Mouse (Mus musculus) G1E-ER4 (cell line): ENCODE results near the gene Higd2a. TPM values are rescaled to one million over a fixed set of nuclear protein-coding genes. Genes with fewer than 3 reads are reported as not detected.

Source experiments
- GATA1 ChIP-seq: IDR thresholded peaks from one replicate; pipeline ENCODE4 v1.8.0; 2012; ENCODE audit warnings: low read length, inconsistent platforms
- polyA plus RNA-seq: library from polyadenylated mRNA; stranded (reverse); fragments of >175 nt; gene quantifications from 2 replicates; pipeline ENCODE4 v1.2.3, GENCODE M21; 2012

Gene Higd2a
- 13.0 and 86.8 TPM in 2 replicates for polyA plus RNA-seq

DNA sequence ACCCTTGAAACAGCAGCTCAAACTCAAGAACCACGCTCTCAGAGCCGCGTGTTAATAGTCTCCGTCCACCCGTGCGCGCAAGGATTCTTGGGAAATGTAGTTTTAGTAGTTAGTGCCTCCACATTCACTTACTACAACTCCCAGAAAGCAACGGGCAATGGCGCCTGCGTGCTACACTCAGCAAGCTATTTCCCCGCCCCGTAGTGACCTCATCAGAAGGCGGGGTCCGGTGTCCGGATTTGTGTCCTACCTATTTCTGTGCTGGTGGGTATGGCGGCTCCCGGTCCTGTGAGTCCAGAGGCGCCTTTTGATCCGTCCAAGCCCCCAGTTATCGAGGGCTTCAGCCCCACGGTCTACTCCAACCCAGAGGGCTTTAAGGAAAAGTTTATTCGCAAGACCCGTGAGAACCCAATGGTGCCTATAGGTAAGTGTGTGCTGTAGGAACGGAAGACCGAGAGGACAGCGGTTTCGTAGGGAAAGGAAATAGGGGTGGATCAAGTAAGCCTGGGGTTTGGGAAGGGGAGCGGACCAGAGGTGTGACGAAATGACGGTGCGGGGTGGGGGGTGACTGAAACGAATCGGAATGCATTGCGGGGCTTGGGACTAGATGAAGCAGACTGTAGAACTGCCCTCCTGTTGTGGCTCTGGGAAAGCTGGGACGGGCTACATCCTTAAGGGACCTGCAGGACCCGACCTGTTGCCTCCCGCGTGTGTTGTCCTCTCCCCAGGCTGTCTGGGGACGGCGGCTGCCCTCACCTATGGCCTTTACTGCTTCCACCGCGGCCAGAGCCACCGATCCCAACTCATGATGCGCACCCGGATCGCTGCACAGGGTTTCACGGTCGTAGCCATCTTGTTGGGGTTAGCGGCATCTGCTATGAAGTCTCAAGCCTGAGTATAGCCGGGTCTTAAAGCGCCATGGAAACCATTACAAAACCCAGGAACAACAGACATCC, at the start of gene Higd2a, which contains the start of gene Nop16:
Gene Higd2a, plus strand, starts transcription at position 212 of the 956 bp plus-strand sequence.
Gene Nop16, minus strand, starts transcription at position 95 of the 956 bp plus-strand sequence.
- no peak for TF ChIP-seq GATA1

DNA sequence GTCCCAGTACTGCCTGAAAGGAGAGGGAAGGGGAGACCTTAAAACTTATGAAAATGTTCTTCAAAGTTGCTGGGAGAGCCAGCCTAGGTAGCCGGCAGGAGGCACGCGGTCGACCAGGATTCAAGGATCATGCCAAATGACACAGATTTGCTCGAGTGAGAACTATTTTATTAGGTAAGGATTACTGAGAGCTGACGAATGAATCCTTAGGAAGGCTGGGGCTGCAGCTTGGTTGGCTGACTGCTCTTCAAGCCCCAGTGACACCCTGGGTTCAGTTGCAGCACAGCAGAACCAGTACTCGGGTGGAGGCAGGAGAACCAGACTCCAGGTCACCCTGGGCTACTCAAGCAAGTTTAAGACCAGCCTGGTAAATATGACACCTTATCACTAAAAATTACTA, 42.0 kb upstream of the Higd2a start:
- no peak for TF ChIP-seq GATA1

DNA sequence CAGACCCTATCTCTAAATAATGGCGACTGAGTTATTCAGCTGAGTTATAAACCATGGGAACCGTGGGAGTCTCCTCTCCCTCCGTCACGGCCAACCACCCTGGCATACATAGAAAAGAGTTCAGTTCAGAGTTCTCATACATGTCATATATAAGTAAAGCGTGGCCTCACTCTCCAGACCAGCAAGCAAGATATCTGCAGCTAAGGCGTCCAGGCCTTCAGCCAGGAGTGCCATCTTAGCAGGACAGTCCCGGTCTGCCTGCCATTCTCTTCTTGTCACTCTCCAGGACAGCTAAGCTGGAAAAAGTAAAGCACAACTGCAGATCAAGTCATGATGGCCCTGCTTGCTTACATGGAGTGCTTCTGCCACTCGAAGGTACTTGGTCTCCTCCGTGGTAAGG, 33.8 kb upstream of the Higd2a start:
- TF ChIP-seq GATA1 = no peak

DNA sequence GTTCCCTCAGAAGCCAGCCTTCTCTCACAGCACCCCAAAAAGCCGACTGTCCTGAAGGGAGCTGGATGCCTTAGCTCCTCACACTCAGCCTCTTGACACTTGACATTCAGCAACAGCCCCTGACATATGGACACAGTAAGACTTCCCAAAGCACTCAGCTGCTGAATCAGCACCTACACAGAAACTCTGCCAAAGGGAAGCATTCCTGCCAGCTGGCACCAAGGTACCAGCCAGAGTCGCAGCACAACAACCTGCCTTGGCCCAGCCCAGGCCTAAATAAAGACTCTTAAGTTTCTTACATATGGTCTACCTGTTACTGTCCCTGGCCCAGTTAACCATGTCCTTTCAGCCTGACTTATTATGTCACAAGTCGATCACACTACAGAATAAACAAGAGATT, 33.2 kb upstream of the Higd2a start:
- TF ChIP-seq GATA1 = no peak

DNA sequence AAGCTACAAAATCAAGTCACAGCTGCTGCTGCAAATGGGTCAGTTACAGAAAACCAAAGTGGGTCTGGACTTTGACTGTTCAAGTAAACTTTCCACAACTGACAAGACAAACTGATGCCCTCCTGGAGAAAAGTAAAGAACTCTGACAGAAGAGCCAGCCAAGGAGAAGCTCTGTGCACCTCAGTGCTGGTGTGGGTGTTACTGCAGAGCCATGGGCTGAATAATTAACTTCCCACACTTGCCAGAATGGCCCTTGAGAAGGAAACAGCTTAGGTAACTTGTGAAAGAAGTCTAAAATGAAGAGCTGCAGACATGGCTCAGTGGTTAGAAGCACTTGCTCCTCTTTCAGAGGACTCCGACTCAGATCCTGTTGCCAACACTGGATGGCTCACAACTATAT, 32.4 kb upstream of the Higd2a start:
- TF ChIP-seq GATA1 = no peak

DNA sequence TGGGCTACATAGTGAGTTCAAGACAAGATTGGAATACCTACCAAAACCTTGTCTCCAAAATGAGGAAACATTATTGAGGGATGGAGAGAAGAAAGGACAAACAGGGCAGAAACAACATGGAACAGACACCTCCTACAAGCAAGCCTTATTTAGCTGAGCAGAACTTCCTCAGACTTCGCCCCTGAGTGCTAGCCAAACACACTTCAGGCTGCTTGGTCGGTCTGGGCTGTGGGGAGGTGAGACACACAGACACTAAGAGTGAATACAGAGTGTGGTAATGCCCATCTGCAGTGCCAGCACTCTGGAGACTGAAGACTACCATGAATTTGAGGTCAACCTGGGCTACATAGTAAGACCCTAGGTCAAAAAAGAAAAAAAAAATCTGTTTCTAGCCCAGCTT, 30.4 kb upstream of the Higd2a start:
- TF ChIP-seq GATA1 = no peak

DNA sequence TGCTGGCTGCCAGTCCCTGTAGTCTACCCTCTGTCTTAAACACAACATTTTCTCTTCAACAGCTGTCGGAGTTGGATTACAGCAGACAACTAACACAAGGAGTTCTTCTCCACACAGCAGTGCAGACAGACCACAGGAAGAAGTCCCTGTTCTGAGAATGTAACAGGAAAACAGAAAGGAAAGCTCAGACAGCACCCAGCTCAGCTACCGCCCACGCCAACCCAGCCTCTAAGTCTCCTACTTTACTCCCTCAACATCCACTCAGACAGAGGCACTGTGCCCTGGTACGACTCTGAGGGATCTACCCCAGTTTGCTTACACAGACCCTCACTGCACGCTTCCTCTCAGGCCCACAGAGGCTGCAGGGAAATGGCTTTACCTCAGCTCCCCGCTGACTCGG, 29.4 kb upstream of the Higd2a start:
- TF ChIP-seq GATA1 = no peak

DNA sequence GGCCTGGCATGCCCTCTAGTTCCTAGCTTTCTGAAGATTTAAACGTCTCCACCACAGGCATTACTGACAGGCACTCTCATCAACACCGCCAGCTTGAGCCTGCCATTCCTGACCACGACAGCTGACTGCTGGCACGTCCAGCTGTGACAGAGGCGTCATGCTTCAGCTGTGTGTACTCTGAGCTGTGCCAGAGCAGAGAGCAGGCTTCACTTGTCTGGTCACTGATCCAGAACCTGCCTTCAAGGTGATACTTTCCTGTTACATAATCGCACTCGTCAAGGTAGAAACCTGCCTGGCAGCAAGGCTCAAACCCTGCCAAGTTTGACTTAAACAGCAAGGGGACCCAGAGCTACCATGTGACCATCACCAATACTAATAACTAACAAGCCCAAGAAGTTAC, 27.4 kb upstream of the Higd2a start:
- no peak for TF ChIP-seq GATA1

DNA sequence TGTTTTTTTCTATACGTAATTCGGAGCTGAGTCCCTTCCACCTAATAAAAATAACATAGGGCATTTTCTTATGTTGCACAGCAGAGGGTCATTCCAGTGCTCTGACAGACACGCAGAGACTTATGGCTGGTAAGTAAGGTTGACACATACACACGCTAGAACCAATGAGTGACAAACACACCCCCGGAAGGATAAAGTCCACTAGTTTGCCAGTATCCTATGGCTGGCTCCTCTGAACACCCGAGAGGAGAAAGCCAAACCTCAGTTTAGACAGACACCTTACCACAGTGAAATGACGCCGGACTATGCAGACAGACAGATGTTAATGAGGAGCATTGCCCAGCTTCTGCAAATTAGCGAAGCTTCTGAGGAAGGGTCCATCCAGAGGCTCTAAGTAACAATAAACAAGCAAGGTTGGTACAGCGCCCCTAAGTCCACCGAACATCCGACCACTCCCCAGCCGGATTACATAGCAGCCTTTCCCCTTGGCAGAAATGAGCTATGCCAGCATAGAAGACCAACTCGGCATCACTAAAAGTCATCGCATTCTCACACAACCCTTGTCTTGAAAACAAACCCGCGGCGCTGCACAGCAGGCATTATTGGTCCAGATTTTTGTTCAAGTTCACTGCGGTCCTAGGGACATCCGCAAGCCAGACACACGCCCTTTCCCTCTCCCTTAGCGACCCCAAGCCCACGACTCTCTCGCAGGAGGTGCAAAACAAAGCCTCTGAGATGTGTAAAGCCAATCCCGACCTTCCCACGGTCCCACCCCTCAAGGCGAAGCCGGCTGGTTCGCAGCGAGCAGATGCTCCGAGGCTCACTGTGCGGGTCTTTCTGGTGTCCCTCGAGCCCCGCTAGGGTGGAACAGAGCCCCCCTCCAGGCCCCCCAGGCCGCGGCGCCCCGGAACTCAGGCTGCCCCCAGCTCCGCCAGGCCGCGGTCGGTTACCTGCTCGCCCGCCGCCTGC, 25.5 kb upstream of the Higd2a start:
- no peak for TF ChIP-seq GATA1

DNA sequence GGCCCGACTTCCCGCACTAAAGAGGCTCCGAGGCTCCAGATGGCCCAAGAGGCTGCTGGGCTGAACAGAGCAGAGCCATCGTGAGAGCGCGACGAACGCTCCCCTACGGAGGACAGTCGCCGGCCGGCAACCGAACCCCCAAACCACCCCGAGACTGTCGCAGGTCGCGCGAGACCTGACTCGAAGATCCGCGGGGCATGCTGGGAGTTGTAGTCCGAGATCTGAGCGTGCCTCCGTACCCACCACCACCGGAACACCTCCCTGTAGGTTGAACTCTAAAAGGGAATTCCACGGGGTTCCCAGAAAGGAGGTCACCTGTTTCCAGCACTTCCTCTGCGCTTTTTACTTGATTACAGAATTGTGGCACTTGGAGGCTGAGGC, 24.8 kb upstream of the Higd2a start, which contains the start of gene 4833439L19Rik:
Gene 4833439L19Rik, minus strand, starts transcription at position 235 of the 381 bp plus-strand sequence.
- TF ChIP-seq GATA1 = no peak

DNA sequence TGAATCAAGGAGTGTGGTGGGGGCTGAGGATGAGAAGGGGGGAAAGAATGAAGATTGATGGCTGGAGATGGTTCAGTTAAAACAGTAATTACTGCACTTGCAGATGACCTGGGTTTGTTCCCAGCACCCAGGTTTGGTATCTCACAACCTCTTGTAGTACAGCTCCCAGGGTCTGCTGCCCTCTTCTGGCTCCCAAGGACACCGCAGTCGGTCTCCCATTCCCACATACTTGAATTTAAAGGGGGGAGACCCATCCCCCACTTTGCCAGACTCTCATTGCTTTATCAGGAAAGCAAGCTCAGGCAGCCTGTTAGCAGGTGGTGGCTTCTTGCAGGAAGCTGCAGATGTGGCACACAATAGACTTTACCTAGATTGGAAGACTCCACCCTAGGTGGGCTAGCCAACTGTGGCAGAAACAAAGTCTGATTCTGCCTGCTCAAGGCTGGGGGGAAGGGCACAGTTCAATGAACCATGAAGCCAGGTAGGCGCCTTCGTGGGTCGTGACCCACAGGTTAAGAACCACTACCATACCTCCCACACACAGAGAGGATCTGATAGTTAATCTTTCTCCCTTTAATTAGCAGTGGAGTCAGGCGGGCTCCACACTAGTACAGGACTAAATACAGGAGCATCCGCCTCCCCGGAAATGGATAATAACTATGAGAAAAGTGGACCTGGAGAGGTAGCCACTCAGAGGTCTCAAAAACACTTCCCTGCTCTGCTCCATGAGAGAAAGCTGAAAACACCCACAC, 24.2 kb upstream of the Higd2a start:
- TF ChIP-seq GATA1 = no peak

DNA sequence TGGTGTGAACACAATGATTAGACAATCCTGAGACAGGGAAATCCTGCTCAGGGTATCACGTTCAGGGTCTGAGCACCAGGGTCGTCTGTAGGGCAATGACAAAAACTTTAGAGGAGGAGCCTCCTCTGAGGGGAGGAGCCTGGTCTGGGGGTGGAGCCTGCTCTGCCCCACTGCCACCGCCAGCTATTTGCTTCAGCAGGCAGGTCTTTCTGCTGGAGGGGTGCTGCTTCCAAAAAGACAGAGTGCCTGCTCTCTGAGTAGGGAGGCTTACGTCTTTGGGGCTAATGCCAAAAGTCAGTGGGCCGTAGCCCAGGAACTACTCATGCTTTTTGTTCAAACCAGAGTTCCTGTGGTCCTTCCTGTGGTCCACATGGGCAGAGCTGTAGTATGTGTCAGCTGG, 21.6 kb upstream of the Higd2a start:
- no peak for TF ChIP-seq GATA1

DNA sequence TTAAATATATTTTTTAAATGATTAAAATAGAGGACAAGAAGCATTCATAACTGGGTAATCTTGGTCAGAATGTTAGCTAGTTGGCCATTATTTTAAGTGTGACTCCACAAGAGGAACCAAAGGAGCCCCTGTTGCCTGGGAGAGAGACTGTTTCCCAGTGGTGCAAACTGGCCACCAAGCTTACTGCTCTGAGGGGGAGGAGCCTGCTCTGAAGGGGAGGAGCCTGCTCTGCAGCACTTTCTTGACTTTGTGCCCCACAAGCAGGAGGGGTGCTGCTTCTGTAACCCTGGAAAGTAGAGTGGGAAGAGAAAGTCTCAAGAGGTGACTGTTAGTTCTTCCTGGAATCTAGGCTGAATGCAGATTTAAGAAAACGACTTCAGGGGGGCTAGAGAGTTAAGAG, 20.7 kb upstream of the Higd2a start:
- no peak for TF ChIP-seq GATA1

DNA sequence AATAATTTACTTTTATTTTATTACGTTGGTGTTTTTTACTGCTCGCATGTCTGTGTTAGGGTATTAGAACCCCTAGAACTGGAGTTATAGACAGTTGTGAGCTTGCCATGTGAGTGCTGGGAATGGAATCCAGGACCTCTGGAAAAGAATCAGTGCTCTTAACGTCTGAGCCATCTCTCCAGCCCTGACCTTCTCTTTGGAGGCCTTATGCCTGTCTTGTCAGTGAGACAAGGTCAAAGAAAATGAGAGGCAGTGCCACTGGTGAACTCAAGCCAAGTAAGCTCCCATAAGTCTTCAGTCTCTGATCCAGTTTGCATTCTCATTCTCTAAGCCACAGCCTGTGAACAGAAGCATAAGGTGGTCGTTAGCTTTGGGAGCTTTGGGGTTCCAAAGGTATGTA, 19.3 kb upstream of the Higd2a start:
- TF ChIP-seq GATA1 = no peak

DNA sequence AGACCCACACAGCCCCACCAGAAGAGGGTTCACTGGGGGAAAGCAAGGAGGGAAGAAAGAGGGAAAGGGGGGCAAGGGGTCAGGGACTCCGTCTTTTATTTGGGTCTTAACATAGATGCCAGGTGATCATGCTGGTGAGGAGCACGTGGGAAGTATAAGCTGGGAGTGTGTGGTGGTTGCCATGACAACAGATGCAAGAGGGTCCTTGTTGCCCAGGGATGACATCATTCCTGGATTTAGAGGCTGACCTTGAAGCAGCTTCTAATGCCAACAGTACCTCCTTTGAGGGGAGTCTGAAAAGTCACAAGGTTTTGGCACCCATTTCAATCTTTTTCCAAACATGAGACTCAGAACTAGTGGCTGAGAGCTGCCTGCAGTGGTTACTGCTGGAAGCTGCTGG, 18.4 kb upstream of the Higd2a start:
- TF ChIP-seq GATA1 = no peak

DNA sequence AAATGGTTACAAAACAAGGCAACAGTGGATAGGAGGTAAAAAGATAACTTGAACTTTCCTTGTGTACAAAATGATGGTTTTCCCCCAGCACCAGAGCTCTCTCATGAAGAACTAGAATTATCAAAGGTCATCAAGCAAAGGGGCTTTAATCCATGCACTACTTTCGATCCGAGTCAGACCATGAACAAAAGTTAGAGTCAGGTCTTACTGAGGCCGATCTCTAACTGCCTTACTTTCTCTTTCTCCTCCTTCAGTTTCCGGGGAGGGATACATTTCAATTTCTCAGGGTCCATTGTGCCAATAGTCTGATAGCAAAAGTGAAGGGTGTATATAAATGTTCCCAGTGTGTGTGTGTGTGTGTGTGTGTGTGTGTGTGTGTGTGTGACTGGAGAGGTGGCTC, 17.4 kb upstream of the Higd2a start:
- no peak for TF ChIP-seq GATA1
